Mouse (Mus musculus): ENCODE data around the gene Scg3. TPM values are rescaled to one million over a fixed set of nuclear protein-coding genes. Genes with fewer than 3 reads are reported as not detected.
"Not testable (repeated sequence)": the region's sequence is repeated elsewhere in the genome, so short reads cannot be mapped to it uniquely, and the experiment has no call there.

Scg3 gene
- total RNA-seq, 2 experiments from 2014 or later, result 0.17 to 0.33 TPM

DNA sequence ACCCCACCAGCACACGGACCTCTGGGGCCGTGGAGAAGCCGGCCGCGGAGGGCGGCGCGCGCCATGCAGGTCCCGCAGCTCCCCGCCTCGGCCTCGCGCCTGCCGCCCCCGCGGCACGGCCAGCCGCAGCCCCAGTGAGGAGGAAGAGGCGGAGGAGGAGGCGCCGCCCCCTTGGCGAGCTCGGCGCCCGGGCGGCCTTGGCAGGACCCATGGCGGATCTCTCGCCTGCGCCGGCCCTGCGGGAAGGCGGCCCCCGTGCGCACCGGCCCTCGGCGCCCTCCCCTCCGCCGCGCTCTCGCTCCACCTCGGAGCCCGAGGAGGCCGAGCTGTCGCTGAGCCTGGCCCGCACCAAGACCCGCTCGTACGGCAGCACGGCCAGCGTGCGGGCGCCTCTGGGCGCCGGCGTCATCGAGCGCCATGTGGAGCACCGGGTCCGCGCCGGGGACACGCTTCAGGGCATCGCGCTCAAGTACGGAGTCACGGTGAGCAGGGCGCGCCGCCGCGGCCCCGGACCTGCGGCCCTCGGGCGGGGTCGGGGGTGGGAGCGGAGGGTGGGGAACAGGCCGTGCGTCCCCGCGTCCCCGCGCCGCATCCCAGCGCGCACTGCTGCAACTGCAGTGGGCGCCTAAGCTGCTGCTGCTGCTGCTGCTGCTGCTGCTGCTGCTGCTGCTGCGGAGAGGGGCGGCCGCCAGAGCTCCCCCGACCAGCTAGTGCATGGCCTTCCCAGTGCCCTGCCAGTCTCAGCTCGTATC is 58.1 kb downstream of the Scg3 start, which contains the start of gene Lysmd2:
Lysmd2 (plus strand) TSS at position 186 of the 752 bp plus-strand sequence.
- peak; percentile 81 to 89 for DNase-seq

DNA sequence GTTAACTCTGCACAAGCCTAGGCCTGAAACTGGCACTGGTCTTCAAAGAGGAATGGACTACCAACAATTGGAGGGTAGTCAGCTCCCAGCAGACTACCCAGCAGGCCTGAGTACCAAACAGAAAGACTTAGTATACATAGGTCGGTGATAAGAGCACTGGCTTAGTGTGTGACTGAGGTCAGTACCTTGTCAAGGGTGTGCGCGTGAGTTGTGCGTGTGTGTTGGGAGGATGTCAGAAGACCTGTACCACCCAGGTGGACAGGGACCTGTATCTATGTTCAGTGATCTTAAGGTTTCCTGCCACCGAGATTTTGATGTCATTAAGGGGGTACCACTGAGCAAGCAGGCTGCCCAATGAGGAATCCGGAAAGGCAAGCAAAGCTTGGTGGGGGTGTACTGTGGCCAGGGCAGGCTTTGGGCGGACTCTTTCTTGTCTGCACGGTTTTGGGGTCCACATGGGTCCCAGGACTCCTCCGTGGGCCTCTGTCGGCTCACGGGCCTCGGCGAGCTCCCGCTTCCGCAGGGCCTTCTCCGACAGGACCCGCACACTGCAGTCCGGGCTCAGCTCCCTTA is 58.8 kb downstream of the Scg3 start:
- no peak for DNase-seq

DNA sequence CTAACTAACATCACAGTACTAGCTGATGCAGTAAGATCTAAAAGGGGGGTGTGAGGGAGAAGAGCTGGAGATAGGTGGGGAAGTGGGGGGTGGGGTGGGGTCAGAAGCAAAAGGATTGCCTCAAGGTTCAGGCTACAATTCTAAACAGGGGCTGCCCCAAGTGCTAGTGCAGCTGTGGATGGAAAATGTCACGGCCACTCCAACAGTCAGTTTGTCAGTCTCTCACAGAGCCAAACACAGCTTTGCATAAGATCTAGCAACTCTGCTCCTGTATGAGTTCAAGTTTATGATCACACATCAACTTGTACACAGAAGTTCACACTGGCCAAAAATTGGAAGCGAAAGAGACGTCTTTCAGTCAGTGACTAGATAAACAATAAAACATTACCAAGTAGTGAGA is 62.4 kb downstream of the Scg3 start:
- no peak for DNase-seq

DNA sequence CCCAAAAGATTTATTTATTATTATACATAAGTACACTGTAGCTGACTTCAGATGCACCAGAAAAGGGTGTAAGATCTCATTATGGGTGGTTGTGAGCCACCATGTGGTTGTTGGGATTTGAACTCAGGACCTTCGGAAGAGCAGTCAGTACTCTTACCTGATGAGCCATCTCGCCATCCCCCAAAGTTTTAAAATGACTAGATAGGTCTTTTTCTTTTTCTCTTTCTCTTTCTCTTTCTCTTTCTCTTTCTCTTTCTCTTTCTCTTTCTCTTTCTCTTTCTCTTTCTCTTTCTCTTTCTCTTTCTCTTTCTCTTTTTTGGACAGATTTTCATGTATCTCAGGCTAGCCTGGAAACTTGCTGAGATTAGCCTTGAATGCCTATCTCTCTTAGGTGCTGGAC is 64.1 kb downstream of the Scg3 start:
- DNase-seq, result not testable (repeated sequence)

DNA sequence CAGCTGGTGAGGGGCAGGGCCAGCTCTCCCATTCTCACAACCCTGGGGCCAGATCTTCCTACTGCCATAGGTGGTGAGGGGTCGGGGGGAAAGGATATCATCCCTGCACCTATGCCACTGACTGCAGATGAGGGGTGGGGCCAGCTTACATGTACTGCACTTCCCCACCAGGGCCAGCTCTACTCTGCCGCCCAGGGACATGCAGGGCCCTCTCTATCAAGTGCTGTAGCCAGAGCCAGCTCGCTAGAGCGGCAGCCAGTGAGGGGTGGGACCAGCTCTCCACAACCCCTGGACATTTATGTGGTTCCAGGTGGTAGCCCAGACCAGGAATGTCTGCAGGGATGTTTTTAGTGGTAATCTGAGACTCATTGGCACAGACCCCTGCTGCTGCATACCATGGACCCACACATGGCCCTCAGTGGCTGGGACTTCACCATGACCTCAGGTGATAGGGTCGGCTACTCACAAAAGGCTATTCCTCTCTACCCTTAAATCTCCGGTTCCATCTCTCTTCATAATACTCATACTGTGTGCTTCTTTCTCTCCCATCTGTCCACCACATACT is 64.9 kb downstream of the Scg3 start:
- no peak for DNase-seq

DNA sequence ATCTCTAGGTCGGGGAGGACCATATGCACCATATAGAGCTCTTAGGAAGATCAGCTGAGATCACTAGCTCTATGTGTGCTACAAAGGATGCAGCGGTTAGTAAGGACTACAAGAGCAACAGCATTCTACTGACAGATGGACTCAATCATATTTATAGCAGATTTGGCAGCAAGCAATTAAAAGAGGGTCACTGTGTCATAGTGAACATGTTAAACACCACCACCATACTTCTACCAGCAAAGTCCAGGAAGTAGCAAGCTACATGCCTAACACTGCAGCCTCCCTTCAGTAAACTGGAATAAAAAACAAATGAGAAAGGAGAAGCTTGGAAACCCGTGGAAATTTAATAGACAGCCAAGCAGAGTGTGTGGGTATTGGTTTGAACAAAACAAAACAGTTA is 67.3 kb downstream of the Scg3 start:
- DNase-seq, result no peak

DNA sequence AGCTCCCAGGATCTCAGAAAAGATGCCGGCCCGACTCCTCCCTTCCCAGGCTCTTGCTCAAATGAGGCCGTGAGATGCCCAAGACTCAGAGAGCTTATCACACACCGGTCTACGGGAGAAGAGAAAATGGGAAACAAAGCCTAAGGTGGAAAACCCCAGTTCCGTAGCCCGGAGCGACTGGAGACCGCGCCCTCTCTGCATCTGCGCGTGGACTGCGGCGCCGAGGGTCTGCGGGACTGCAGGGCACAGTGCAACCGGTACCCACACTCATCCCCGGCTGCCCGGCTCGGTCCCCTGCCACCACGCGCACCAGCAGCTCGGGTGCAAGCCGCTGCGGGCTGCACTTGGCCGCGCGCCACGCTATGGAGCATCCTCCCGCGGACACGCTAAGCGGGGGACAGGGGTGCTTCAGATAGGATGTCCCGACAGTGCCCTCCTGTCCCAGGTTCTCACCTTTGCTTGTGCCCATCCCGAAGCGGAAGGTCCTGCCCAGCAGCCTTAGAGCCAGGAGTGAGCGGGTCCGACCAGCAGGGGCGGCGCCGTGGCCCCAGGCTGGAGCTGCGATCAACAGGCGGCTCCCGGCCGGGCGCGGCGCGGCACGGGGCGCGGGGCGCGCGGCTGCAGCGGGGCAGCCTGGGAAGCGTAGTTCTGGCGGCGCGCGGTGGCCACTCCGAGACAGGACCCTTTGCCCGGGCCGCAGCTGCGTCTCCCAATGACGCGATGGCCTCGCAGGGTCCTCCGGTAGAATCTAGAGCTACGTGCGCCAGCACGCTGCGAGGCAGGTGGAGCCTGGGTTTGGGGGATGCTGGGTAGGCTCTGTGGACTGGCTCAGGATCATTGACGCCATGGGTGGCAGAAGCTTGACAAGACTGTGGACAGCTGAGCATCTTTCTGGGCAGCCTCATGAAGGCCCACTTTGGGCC is 73.0 kb downstream of the Scg3 start, which contains the start of gene Tmod2:
Tmod2 (minus strand) TSS at position 755 of the 923 bp plus-strand sequence.
- peak; percentile 47 to 56 for DNase-seq

DNA sequence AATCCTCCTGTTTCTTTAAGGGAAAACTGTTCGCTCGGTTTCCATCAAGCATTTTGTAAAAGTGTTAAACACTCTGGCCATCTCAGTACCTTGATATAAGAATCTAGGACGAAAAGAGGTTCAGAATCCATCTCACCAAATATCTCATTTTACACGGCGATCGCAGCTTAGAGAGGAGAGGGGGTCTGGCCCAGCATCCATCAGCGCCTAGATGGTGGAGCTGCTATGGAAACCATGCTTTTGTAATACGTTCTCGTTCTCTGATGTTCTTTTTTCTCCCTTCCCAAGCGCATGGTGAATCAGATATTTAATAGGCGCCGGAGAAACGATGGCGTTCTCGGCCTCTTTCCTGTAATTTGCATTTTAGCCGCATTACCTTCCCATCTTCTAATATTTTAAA is 73.9 kb downstream of the Scg3 start:
- DNase-seq, result no peak

DNA sequence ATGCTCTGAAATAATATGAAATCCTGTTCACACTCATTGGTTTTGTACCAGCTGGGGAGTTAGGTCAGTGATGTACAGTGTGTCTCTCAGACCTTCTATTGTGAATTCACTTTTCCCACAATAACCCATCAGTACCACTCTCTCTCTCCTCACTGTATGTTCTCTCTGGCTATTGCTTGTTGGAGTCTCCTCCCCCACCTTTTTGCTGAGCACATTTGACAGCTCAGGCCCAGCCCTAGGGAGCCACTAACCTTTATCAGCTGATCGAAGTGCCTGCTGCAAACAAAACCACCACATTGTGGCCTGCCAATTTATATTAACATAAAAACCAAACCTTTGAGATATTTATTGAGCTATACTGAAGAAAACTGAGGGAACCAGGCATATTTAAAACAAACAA is 74.4 kb downstream of the Scg3 start:
- DNase-seq, result no peak

DNA sequence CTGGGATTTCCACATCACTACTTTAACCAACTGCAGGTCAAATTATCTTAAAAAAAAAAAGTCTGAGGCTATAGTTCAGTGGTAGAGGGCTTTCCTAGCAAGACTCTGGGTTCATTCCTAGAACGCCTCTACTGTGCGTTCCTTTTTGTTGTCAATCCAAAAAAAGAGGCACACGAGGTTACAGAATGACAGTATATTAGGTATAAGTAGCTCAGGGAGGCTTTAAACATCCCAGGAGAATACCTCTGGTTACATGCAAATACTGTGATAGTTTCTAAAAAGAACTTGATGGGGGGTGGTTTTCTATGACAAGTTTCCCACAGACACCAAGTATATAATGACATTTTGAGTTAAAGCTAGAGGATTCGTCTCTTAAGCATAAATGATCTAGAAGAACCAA is 76.4 kb downstream of the Scg3 start:
- no peak for DNase-seq

DNA sequence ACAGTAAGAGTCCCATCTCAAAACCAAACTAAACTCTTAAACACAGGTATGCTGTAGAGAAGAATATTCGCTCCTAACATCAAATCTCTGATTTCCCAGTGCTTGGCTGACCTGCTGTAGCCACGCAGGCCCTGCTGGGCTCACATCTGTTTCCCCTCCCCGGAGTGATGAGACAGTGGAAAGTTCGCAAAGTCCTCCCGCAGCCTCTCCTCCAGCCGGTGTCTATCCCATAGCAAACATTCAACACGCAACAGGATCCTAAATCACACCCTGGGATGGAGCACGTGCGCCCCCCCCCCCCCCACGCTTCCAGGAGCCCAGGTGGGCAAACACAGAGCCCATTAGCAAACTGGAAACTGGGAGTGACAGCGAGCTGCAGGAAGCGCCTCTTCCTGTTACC is 82.3 kb downstream of the Scg3 start:
- no peak for DNase-seq

DNA sequence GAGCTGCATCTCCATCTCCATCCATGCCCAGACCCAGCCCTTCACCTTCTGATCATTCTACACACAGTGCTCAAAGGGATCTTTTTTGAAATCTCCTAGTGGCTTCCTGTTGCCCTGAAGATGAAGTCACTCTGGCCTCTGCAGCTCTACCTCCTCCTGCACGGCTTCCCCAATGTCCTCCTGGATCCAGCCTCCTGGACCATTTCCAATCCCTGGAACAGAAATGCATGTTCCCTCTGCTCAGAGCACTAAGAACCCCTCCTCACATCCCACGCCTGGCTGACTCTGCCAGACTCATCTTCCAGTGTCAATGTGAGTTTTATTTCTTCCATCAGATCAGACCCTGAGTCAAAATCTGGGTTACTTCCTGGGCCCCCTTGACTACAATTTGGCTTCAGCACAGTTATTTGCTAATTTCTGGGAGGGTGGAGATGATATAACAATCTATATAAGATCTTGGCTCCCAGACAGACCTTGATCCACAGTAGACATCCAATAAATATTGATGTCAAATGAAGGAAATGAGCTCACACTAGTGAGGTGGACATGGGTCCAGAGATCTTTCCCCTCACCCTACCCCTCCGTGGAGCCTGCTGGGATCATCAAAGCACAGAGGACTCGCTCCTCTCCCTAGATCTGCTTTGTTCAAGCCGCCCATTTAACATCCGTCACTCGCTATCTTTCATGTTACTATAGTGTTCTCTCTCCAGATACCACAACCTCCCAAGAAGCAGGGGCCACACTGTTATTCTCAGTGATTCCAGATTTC is 83.5 kb downstream of the Scg3 start:
- peak in 1 of 2 experiments; percentile 34 for DNase-seq

DNA sequence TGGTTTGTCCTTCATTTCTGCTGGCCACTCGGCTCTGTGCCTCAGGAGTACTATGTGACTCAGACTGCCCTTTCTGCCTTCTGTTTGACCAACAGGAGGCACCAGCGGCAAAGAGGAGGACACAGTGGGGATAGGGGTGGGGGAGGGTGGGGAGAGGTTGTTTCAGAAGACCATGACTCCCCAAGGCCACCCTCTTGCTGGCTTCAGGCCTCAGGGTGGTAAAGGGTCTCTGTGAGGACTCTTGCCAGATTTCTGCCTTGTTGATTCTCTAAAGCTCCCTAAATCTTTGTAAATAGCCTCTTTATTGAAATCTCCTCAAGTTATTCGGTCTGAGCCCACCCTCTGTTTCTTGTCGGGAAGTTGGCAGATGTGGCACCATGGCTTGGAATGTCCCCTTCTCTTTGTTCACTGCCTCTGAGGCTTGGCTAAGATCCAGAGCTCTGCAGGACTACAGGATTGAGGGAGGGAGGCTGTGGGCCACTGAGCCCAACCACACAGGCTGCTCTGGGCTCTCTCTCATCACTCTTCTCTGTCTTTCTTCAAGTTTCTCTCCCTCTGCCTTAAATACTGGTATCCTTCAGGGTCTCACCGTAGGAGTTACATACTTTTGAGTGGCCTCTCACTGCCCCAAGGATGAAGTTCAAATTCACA is 84.5 kb downstream of the Scg3 start:
- no peak for DNase-seq

DNA sequence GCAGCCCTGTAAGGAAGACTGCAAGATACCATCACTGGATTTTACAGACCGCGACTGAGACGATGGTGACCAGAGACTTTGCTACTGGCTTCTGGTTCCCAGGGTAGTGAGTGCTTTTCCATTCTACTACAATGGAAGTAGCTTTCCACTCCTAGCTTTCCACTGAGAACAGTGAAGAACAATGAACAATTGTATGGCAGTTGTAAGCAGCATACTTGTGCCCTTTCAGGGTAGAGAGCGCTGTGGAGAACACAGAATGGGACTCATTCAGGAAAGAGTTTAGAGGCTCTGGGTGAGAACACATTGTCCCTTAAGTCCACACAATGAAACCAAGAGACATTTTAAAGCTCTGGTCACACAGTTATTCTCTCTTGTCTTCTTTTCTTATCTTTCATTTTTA is 86.3 kb downstream of the Scg3 start:
- DNase-seq, result no peak

DNA sequence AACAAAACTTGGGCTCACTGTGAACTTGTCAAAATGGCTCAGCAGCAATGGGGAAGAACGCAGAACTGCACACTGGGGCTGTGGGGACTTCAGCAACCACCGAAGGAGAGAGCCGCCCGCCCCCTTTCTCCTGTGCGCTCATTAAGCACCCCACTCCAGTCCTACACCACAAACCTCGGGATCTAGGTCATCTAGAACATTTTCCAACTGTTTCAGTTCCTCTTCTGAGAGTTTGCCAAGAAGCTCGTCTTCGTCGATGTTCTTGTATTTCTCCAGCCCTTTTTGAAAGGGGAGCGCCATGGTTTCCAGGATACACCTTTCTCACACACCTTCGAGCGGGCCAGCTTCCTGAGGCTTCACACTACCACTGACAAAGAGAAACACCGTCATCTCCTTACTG is 86.8 kb downstream of the Scg3 start:
- DNase-seq, result no peak

DNA sequence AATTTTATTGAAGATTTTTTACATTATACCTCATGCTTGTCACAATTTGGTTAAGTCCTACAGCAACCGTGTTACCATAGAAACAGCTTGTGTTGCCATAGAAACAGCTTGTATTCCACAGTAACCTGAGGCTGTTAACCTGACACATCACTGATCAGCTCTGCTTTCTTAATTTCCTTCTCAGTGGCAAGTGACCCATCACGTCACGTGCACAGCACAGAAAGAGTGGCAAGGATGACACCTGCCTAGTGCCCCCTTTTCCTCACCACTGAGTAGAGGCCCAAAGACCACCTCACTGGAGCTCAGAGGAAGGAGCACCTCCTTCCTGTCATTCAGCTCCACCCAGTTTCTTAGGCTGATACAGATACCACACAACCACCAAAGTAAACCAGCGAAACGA is 90.4 kb downstream of the Scg3 start:
- no peak for DNase-seq

Other genes starting within 250 kb of the Scg3 start
- gene Leo1, start 242.5 kb downstream of the Scg3 start, total RNA-seq (2021), result 10 to 100 TPM; 16.7 to 20.4 TPM
- gene Tmod3, start 124.4 kb downstream of the Scg3 start, total RNA-seq (2021), result 10 to 100 TPM; 51.0 to 64.7 TPM
- gene Tmod2, start 72.7 kb downstream of the Scg3 start, total RNA-seq (2021), result 1 to 10 TPM; 3.1 to 4.3 TPM
- gene Lysmd2, start 58.3 kb downstream of the Scg3 start, total RNA-seq (2021), result 10 to 100 TPM in 1 of 2 experiments, 1 to 10 TPM in 1; 9.9 to 11.9 TPM
- 1 to 10 TPM in 1 of 2 experiments, under 1 TPM in 1; 0.65 to 1.2 TPM for gene Bmp5, start 91.3 kb upstream of the Scg3 start, total RNA-seq (2021)

Measured in heart, adult 18-20 months (tissue).